15 mouse cellular contexts compared by ENCODE assay signal in the genomic region with DNA sequence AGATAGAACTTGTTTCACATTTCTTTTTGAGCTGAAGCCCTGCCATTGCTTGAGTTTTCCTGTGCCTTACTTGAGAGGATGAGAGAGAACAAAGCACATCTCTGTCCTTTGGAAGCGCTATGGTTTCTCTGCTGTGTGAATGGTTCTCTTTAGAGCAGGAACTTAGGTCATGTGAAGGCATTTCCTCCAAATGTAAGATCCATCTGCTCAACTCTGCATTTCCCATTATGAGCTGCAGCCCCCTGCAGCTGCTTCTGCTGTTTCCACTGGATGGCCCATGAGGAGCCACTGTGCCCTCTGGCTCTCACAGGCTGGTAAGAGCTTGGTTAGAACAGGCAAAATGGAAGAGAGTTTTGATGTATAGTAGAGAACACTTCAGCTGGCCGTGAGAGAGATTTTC.
A peak's percentile ranks its signal among the peaks of the same experiment; 100 is the strongest.
DNase-seq lines count a peak whose midpoint lies in the region; ATAC-seq and TF ChIP-seq lines count a peak whose summit lies in the region.
"Had no signal": no experiment of that assay in that cellular context is flagged by ENCODE, and none has a peak within 500 bp of the region (broad histone marks: within the 10 kb centered on the region; RNA-seq: fewer than 3 reads in every experiment).

No protein-coding gene starts in this region.

- TF ChIP-seq CTCF in hindbrain, postnatal 0 days (IDR thresholded peaks at IDR 0.05; ENCODE audit: low read depth): no peak
- no peak for TF ChIP-seq CTCF in brain, embryonic 14.5 days (IDR thresholded peaks at IDR 0.05; ENCODE audit: borderline replicate concordance, extremely low read depth, insufficient read depth, insufficient read length)

- H3K27ac ChIP-seq in hindbrain, postnatal 0 days: no peak overlapping the region
- H3K27ac ChIP-seq in hindbrain, embryonic 16.5 days (ENCODE audit: low read depth, low read length): no peak overlapping the region
- no peak overlapping the region for H3K27ac ChIP-seq in embryonic facial prominence, embryonic 11.5 days (replicated peaks; ENCODE audit: low read depth, low read length)
- H3K27ac ChIP-seq: hindbrain, embryonic 14.5 days; midbrain, embryonic 10.5 days had no signal

- 0 out of 2 replicates have a peak, but pooled peaks have one; percentile 12 for ATAC-seq in hindbrain, postnatal 0 days
- ATAC-seq in hindbrain, embryonic 16.5 days: no peak
- ATAC-seq in embryonic facial prominence, embryonic 11.5 days (replicated peaks; ENCODE audit: insufficient number of reproducible peaks, low FRiP score, low TSS enrichment, low read depth): no peak
- peak; percentile 40 for ATAC-seq in megakaryocyte, adult 5-6 weeks (ENCODE audit: poor library complexity, severe bottlenecking)

- no peak overlapping the region for H3K9ac ChIP-seq in hindbrain, postnatal 0 days (replicated peaks; ENCODE audit: low read length)
- no peak overlapping the region for H3K9ac ChIP-seq in hindbrain, embryonic 16.5 days (ENCODE audit: low read depth, low read length)
- H3K9ac ChIP-seq in embryonic facial prominence, embryonic 11.5 days (replicated peaks; ENCODE audit: low read length): no peak overlapping the region
- H3K9ac ChIP-seq: hindbrain, embryonic 14.5 days had no signal

- H3K4me1 ChIP-seq in hindbrain, postnatal 0 days (ENCODE audit: insufficient read depth, low read length): no peaks in the 10 kb centered on the region
- no peaks in the 10 kb centered on the region for H3K4me1 ChIP-seq in hindbrain, embryonic 16.5 days (ENCODE audit: control insufficient read depth, insufficient read depth, low read depth, low read length)
- no peaks in the 10 kb centered on the region for H3K4me1 ChIP-seq in embryonic facial prominence, embryonic 11.5 days (ENCODE audit: control insufficient read depth, insufficient read depth, low read length)
- H3K4me1 ChIP-seq: midbrain, embryonic 10.5 days had no signal

- 58% methylated on average over 2 of the region's 2 CpGs for WGBS in hindbrain, postnatal 0 days
- WGBS in hindbrain, embryonic 16.5 days: 70% methylated on average over 2 of the region's 2 CpGs
- WGBS in embryonic facial prominence, embryonic 11.5 days: 54% methylated on average over 2 of the region's 2 CpGs

- no peaks in the 10 kb centered on the region for H3K27me3 ChIP-seq in hindbrain, postnatal 0 days (ENCODE audit: insufficient read depth, low read length)
- H3K27me3 ChIP-seq in hindbrain, embryonic 16.5 days (replicated peaks; ENCODE audit: control insufficient read depth, insufficient read depth, low read length): no peaks in the 10 kb centered on the region
- no peaks in the 10 kb centered on the region for H3K27me3 ChIP-seq in embryonic facial prominence, embryonic 11.5 days (ENCODE audit: control insufficient read depth, insufficient read depth, low read length)

- H3K4me3 ChIP-seq in hindbrain, postnatal 0 days (ENCODE audit: low read length): no peak overlapping the region
- no peak overlapping the region for H3K4me3 ChIP-seq in hindbrain, embryonic 16.5 days (ENCODE audit: low read length)
- H3K4me3 ChIP-seq in embryonic facial prominence, embryonic 11.5 days (ENCODE audit: low read depth, low read length): no peak overlapping the region
- H3K4me3 ChIP-seq: midbrain, embryonic 10.5 days; myocyte had no signal

- peak; percentile 10 for DNase-seq in hindbrain, postnatal 0 days (ENCODE audit: low spot score)
- DNase-seq in brain, embryonic 14.5 days (ENCODE audit: low read depth): peak; percentile 4
- peak; percentile 4 for DNase-seq in embryonic facial prominence, embryonic 11.5 days (ENCODE audit: low spot score)
- DNase-seq in adrenal gland, postnatal 4 days (ENCODE audit: low spot score in 2 of 2): no peak
- no peak for DNase-seq in layer of hippocampus, adult 8-10 months (ENCODE audit: low spot score in 2 of 2)
- DNase-seq: adrenal gland, postnatal 36 days; cerebellum, adult 2 months; kidney, adult 8-10 months; right cerebral cortex, postnatal 25 days; thymus, adult 2 months had no signal

- H3K36me3 ChIP-seq in hindbrain, postnatal 0 days (ENCODE audit: insufficient read depth, low read length): no peaks in the 10 kb centered on the region
- no peaks in the 10 kb centered on the region for H3K36me3 ChIP-seq in hindbrain, embryonic 16.5 days (ENCODE audit: control insufficient read depth, insufficient read depth, low read length)
- H3K36me3 ChIP-seq in embryonic facial prominence, embryonic 11.5 days (replicated peaks; ENCODE audit: control insufficient read depth, insufficient read depth, low read depth, low read length): no peaks in the 10 kb centered on the region
- H3K36me3 ChIP-seq: midbrain, embryonic 10.5 days had no signal

- no peak overlapping the region for H3K4me2 ChIP-seq in hindbrain, postnatal 0 days (ENCODE audit: low read depth, low read length)
- H3K4me2 ChIP-seq in hindbrain, embryonic 16.5 days (ENCODE audit: low read length): no peak overlapping the region
- H3K4me2 ChIP-seq in embryonic facial prominence, embryonic 11.5 days (ENCODE audit: low read depth, low read length): no peak overlapping the region
- H3K4me2 ChIP-seq: hindbrain, embryonic 14.5 days had no signal

- H3K9me3 ChIP-seq in hindbrain, postnatal 0 days (ENCODE audit: low read length): no peaks in the 10 kb centered on the region
- H3K9me3 ChIP-seq in hindbrain, embryonic 16.5 days (ENCODE audit: control insufficient read depth, low read length): no peaks in the 10 kb centered on the region
- no peaks in the 10 kb centered on the region for H3K9me3 ChIP-seq in embryonic facial prominence, embryonic 11.5 days (replicated peaks; ENCODE audit: control insufficient read depth, low read length)
- H3K9me3 ChIP-seq: midbrain, embryonic 10.5 days had no signal

- no peak for TF ChIP-seq POLR2A in brain, embryonic 14.5 days (IDR thresholded peaks at IDR 0.05; ENCODE audit: borderline replicate concordance, extremely low read depth, insufficient read depth, insufficient read length, poor library complexity, severe bottlenecking)

Comparison
In these comparisons a context has a peak if more than half of its experiments do, and no peak if none do; other contexts are left out.
1. ATAC-seq: peak in hindbrain, postnatal 0 days (single experiment) and megakaryocyte, adult 5-6 weeks (single experiment); none in hindbrain, embryonic 16.5 days (single experiment) and embryonic facial prominence, embryonic 11.5 days (single experiment).
2. DNase-seq: peak in hindbrain, postnatal 0 days (single experiment), brain, embryonic 14.5 days (single experiment) and embryonic facial prominence, embryonic 11.5 days (single experiment); none in adrenal gland, postnatal 4 days (0 of 2) and layer of hippocampus, adult 8-10 months (0 of 2).